Mouse (Mus musculus): ENCODE measurements around the gene Vps35l. TPM values are rescaled to one million over a fixed set of nuclear protein-coding genes. Genes with fewer than 3 reads are reported as not detected.

Gene Vps35l
- polyA plus RNA-seq, 1 experiment from 2014 or later = 66.2 TPM

Other genes with a start within 250 kb of the Vps35l start
- gene Itpripl2, start 248.3 kb upstream of the Vps35l start, polyA plus RNA-seq (2014; fragmentation: Nextera tagmentation; extraction: Ambion mirVana) = 1.3 TPM in 2 replicates
- gene Coq7, start 206.9 kb upstream of the Vps35l start, polyA plus RNA-seq (2014; fragmentation: Nextera tagmentation; extraction: Ambion mirVana) = 106 and 111 TPM in 2 replicates
- gene Tmc7, start 155.5 kb upstream of the Vps35l start, polyA plus RNA-seq (2014; fragmentation: Nextera tagmentation; extraction: Ambion mirVana) = 4.4 and 4.6 TPM in 2 replicates
- gene Tmc5, start 142.9 kb upstream of the Vps35l start, polyA plus RNA-seq (2014; fragmentation: Nextera tagmentation; extraction: Ambion mirVana) = not detected in 2 replicates
- gene Gde1, start 34.4 kb upstream of the Vps35l start, polyA plus RNA-seq (2014; fragmentation: Nextera tagmentation; extraction: Ambion mirVana) = 67.0 and 74.3 TPM in 2 replicates
- 19.2 and 20.3 TPM in 2 replicates for gene Ccp110, start 27.7 kb upstream of the Vps35l start, polyA plus RNA-seq (2014; fragmentation: Nextera tagmentation; extraction: Ambion mirVana)
- 2.2 TPM in 2 replicates for gene Iqck, start 115.5 kb downstream of the Vps35l start, polyA plus RNA-seq (2014; fragmentation: Nextera tagmentation; extraction: Ambion mirVana)
- gene Knop1, start 116.0 kb downstream of the Vps35l start, polyA plus RNA-seq (2014; fragmentation: Nextera tagmentation; extraction: Ambion mirVana) = 136 and 147 TPM in 2 replicates

Measured in limb, embryonic 11.5 days (tissue).